Mouse (Mus musculus) liver, postnatal 0 days (tissue): ENCODE data around the gene Aqp9. TPM values are rescaled to one million over a fixed set of nuclear protein-coding genes. Genes with fewer than 3 reads are reported as not detected.

Source experiments
- ATAC-seq: fragments of 200-750 bp; cut with Nextera tagmentation; 2 replicates; pipeline ENCODE4 v1.8.0; 2017; ENCODE audit warnings: mild to moderate bottlenecking, moderate library complexity
- DNase-seq: peaks from one replicate; pipeline ENCODE4 v3.0.0-alpha.2; 2016
- H3K27ac ChIP-seq: fragments of 300-500 bp; sonication (generic); 2 replicates; pipeline ENCODE4 v1.5.1; 2014; ENCODE audit warnings: antibody characterized with exemption, moderate library complexity, mild to moderate bottlenecking, low read depth
- H3K27me3 ChIP-seq: fragments of 300-500 bp; sonication (generic); 2 replicates; pipeline ENCODE4 v1.6.1; 2014; ENCODE audit warnings: low read length, control low read depth, mixed read lengths; ENCODE audit not compliant: insufficient read depth
- H3K36me3 ChIP-seq: fragments of 300-500 bp; sonication (generic); replicated peaks from 2 replicates; pipeline ENCODE4 v1.6.1; 2014; ENCODE audit warnings: mild to moderate bottlenecking, control low read depth, low read length, moderate library complexity, mixed read lengths; ENCODE audit not compliant: insufficient read depth
- H3K4me1 ChIP-seq: fragments of 300-500 bp; sonication (generic); 2 replicates; pipeline ENCODE4 v1.6.1; 2014; ENCODE audit warnings: antibody characterized with exemption, mild to moderate bottlenecking, control low read depth; ENCODE audit not compliant: insufficient read depth
- H3K4me2 ChIP-seq: fragments of 300-500 bp; sonication (generic); 2 replicates; pipeline ENCODE4 v1.6.1; 2014; ENCODE audit warnings: low read depth, mild to moderate bottlenecking, low read length, moderate library complexity, mixed read lengths
- H3K4me3 ChIP-seq: fragments of 300-500 bp; sonication (generic); 2 replicates; pipeline ENCODE4 v1.5.1; 2014; ENCODE audit warnings: low read depth, low read length
- H3K9ac ChIP-seq: fragments of 300-500 bp; sonication (generic); replicated peaks from 2 replicates; pipeline ENCODE4 v1.6.1; 2014; ENCODE audit warnings: mild to moderate bottlenecking, moderate library complexity
- H3K9me3 ChIP-seq: fragments of 300-500 bp; sonication (generic); 2 replicates; pipeline ENCODE4 v1.6.1; 2016; ENCODE audit warnings: mild to moderate bottlenecking, control low read depth, low read length, mixed read lengths
- CTCF ChIP-seq: sonication (generic); IDR thresholded peaks from 2 replicates; pipeline ENCODE4 v1.5.1; 2016; ENCODE audit warnings: antibody characterized with exemption, low read depth
- EP300 ChIP-seq: IDR thresholded peaks from 2 replicates; pipeline ENCODE4 v1.6.1; 2016; ENCODE audit warnings: antibody characterized with exemption, low read depth, mild to moderate bottlenecking
- WGBS: fragments of 180-500 bp; shearing (Covaris S2); extraction: QIAGEN DNeasy Blood & Tissue Kit; methylation state at CpG from one replicate; pipeline ENCODE4 v1.1.7; 2014; ENCODE audit not compliant: insufficient replicate concordance; 5-methylcytosine and 5-hydroxymethylcytosine counted together
- polyA plus RNA-seq: library from polyadenylated mRNA; unstranded; fragments of >200 nt; fragmentation: Nextera tagmentation; extraction: Ambion mirVana; gene quantifications from 2 replicates; pipeline ENCODE4 v1.2.1, GENCODE M21; 2015

Gene Aqp9
- polyA plus RNA-seq, 1 experiment from 2014 or later = 75.4 TPM

DNA sequence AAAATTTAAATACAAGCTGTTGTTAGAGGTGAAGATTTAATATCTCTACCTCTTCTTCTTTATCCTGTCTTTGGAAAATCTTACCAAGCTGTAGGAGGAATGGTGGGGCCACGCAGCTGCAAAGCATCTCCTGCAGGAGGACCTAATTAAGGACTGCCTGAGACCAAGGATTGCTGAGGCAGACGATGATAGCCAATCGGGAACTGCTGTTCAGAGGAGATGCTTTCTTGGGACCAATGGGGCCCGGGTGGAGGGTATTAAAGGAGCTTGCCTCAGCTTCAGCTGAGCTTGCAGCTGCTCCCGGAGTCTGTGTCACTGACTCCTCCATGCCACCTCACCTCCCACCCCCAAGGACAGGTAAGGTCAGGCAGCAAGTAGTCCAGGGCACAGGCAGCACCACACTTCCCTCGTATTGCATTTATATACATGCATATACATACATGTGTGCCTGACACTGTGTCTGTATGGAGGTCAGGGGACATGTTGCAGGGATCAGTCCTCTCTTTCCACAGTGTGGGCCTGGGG, 99.6 kb downstream of the Aqp9 start:
- Histone ChIP-seq H3K4me1 (no peaks in the 10 kb centered on the region), H3K9ac (no peak overlapping the region), H3K4me3 (no peak overlapping the region), H3K27me3 (no peaks in the 10 kb centered on the region), H3K4me2 (no peak overlapping the region), H3K36me3 (no peaks in the 10 kb centered on the region), H3K27ac (no peak overlapping the region), H3K9me3 (no peaks in the 10 kb centered on the region)
- TF ChIP-seq EP300 (no peak), CTCF (no peak)
- DNase-seq = no peak
- 69% methylated on average over 6 of the region's 6 CpGs for WGBS
- no peak for ATAC-seq

- no peak for TF ChIP-seq CTCF
- DNase-seq = no peak
- H3K9ac ChIP-seq = no peak overlapping the region
- no peak overlapping the region for H3K27ac ChIP-seq
- no peaks in the 10 kb centered on the region for H3K36me3 ChIP-seq
- H3K4me3 ChIP-seq = no peak overlapping the region
- no peaks in the 10 kb centered on the region for H3K4me1 ChIP-seq
- H3K27me3 ChIP-seq = no peaks in the 10 kb centered on the region
- ATAC-seq = no peak
- no peaks in the 10 kb centered on the region for H3K9me3 ChIP-seq
- no peak overlapping the region for H3K4me2 ChIP-seq
- WGBS = 77% methylated on average over 5 of the region's 5 CpGs
These were observed 101.3 kb downstream of the Aqp9 start for GRCm38 (mm10) chr9:71067156-71067555.

- 78% methylated on average over 7 of the region's 7 CpGs for WGBS
- no peak overlapping the region for H3K4me3 ChIP-seq
- ATAC-seq (no peak), DNase-seq (no peak)
- TF ChIP-seq EP300 = no peak
- TF ChIP-seq CTCF = no peak
- no peak overlapping the region for H3K27ac ChIP-seq
- no peaks in the 10 kb centered on the region for H3K9me3 ChIP-seq
- no peak overlapping the region for H3K4me2 ChIP-seq
- no peaks in the 10 kb centered on the region for H3K27me3 ChIP-seq
- no peaks in the 10 kb centered on the region for H3K36me3 ChIP-seq
- H3K4me1 ChIP-seq = no peaks in the 10 kb centered on the region
- H3K9ac ChIP-seq = no peak overlapping the region
These were observed 102.0 kb downstream of the Aqp9 start for GRCm38 (mm10) chr9:71066491-71066890.

- DNase-seq (no peak), ATAC-seq (peak; percentile 25; the same call in 1 of the 2 replicates)
- H3K4me1 ChIP-seq = no peaks in the 10 kb centered on the region
- no peaks in the 10 kb centered on the region for H3K36me3 ChIP-seq
- WGBS = 65% methylated on average over 6 of the region's 6 CpGs
- 0 out of 2 replicates have a peak overlapping the region, but pooled peaks have one; percentile 31 for H3K27ac ChIP-seq
- H3K9ac ChIP-seq = no peak overlapping the region
- H3K27me3 ChIP-seq = no peaks in the 10 kb centered on the region
- H3K9me3 ChIP-seq = no peaks in the 10 kb centered on the region
- no peak for TF ChIP-seq CTCF
- no peak for TF ChIP-seq EP300
- H3K4me2 ChIP-seq = no peak overlapping the region
- no peak overlapping the region for H3K4me3 ChIP-seq
These were observed 103.1 kb downstream of the Aqp9 start for GRCm38 (mm10) chr9:71065343-71065875.

DNA sequence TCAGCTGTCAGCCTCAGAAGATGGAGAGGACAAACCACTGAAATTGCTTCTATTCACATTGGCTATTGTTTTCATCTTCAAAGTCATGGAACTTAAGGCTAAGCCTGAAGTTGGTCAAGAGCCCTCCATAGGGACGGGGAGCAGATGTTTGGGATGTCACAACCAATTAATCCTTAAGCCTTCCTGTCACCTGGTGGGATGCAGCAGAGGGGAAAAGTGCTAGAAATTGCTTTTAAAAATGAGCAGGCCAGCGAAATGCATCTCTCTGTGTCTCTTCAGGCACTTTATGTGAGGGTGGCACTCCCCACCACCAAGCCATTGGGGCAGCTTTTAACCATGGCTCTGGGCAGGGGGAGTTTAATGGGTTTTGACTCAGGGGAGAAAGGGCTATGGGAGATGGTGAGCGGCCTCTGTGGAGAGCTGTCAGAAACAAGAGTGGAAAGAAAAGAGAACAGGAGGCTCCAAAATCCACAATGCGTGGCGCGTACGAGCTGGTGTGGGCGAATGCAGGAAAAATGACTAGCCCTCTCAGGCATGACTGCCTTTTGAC, 104.1 kb downstream of the Aqp9 start:
- 0 out of 2 replicates have a peak overlapping the region, but pooled peaks have one; percentile 53 for H3K27ac ChIP-seq
- ATAC-seq (no peak), DNase-seq (no peak)
- no peaks in the 10 kb centered on the region for H3K36me3 ChIP-seq
- H3K4me3 ChIP-seq = no peak overlapping the region
- TF ChIP-seq EP300 (no peak), CTCF (no peak)
- no peak overlapping the region for H3K4me2 ChIP-seq
- H3K9me3 ChIP-seq = no peaks in the 10 kb centered on the region
- H3K27me3 ChIP-seq = no peaks in the 10 kb centered on the region
- no peak overlapping the region for H3K9ac ChIP-seq
- no peaks in the 10 kb centered on the region for H3K4me1 ChIP-seq
- 80% methylated on average over 8 of the region's 8 CpGs for WGBS

DNA sequence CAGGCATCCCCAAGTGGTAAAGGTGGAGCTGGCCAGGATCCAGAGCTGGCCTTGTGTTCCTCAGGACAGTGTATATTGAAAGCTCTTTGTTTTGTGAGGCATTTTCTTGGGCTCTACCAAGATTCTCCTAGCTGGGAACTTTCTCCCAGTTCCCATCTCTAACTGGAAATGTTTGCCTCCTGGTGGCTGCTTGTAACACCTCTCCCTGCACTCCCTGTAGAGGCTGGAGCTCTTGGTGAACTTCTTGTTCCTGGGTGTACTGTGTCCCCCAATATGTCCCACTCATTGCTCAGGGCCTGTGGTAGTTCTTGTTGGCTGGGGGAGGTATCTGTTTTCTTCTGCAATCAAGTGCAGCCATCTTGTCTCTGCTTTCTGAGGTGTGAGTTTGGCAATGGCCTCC, 104.9 kb downstream of the Aqp9 start:
- Histone ChIP-seq H3K9ac (no peak overlapping the region), H3K4me3 (no peak overlapping the region), H3K4me1 (no peaks in the 10 kb centered on the region), H3K27ac (peak overlapping the region; percentile 53; the same call in 1 of the 2 replicates), H3K4me2 (no peak overlapping the region), H3K36me3 (no peaks in the 10 kb centered on the region), H3K9me3 (no peaks in the 10 kb centered on the region), H3K27me3 (no peaks in the 10 kb centered on the region)
- TF ChIP-seq CTCF = peak; percentile 41
- TF ChIP-seq EP300 = no peak
- DNase-seq (no peak), ATAC-seq (no peak)
